Mouse (Mus musculus) CH12.LX (cell line): ENCODE results near the gene Icam5. TPM values are rescaled to one million over a fixed set of nuclear protein-coding genes. Genes with fewer than 3 reads are reported as not detected.

Source experiments
- DNase-seq: peaks from one replicate; pipeline ENCODE4 v3.0.0-alpha.2; 2013; ENCODE audit errors: extremely low read depth
- H3K27ac ChIP-seq: 2 replicates; pipeline ENCODE4 v1.5.1; 2012; ENCODE audit warnings: low read depth, mild to moderate bottlenecking, control low read depth, moderate library complexity; ENCODE audit not compliant: insufficient read depth
- H3K27me3 ChIP-seq: replicated peaks from 2 replicates; pipeline ENCODE3; 2012; ENCODE audit warnings: inconsistent platforms
- H3K36me3 ChIP-seq, 2 experiments: replicated peaks in 1 of 2; 2 replicates each; pipeline versions ENCODE3 to v1.6.1; 2012; ENCODE audit warnings: inconsistent platforms in 1 of 2, low read length in 1 of 2, mild to moderate bottlenecking in 1 of 2, mixed read lengths in 1 of 2, moderate library complexity in 1 of 2; ENCODE audit not compliant: control insufficient read depth in 1 of 2, insufficient read depth in 1 of 2
- H3K4me1 ChIP-seq, 2 experiments: 2 replicates each; pipeline ENCODE4 v1.6.1; 2012; ENCODE audit warnings: inconsistent platforms in 1 of 2, moderate library complexity in 1 of 2; ENCODE audit not compliant: insufficient read depth in 2 of 2, control insufficient read depth in 1 of 2
- H3K4me2 ChIP-seq: 2 replicates; pipeline ENCODE4 v1.6.1; 2012; ENCODE audit warnings: low read depth, mild to moderate bottlenecking, control low read depth; ENCODE audit not compliant: poor library complexity, insufficient read depth, severe bottlenecking
- H3K4me3 ChIP-seq, 3 experiments: fragments of 150-350 bp in 1 of 3; sonication (generic) in 1 of 3; replicated peaks in 1 of 3; 2 replicates each; pipeline versions ENCODE3 to v1.5.1; 2011 to 2012; ENCODE audit warnings: low read depth in 2 of 3, low read length in 2 of 3, mild to moderate bottlenecking in 2 of 3, moderate library complexity in 2 of 3, control low read depth in 1 of 3, improper control_type of control experiment in 1 of 3, inconsistent platforms in 1 of 3, mixed read lengths in 1 of 3; ENCODE audit not compliant: poor library complexity in 1 of 3
- H3K79me2 ChIP-seq: replicated peaks from 2 replicates; pipeline ENCODE4 v1.6.1; 2012; ENCODE audit warnings: mild to moderate bottlenecking, moderate library complexity; ENCODE audit not compliant: control insufficient read depth, poor library complexity, insufficient read depth, severe bottlenecking; ENCODE audit errors: extremely low read depth
- H3K9ac ChIP-seq: 2 replicates; pipeline ENCODE4 v1.6.1; 2012; ENCODE audit warnings: low read depth, mild to moderate bottlenecking, control low read depth, moderate library complexity; ENCODE audit not compliant: insufficient read depth
- H3K9me3 ChIP-seq: replicated peaks from 2 replicates; pipeline ENCODE3; 2012; ENCODE audit warnings: low read length, inconsistent platforms, mixed read lengths
- BHLHE40 ChIP-seq: IDR thresholded peaks from 2 replicates; pipeline ENCODE4 v1.6.1; 2011; ENCODE audit warnings: mild to moderate bottlenecking, low read depth, low read length, improper control_type of control experiment
- CHD1 ChIP-seq: IDR thresholded peaks from 2 replicates; pipeline ENCODE4 v1.6.1; 2012; ENCODE audit warnings: low read depth, low read length, improper control_type of control experiment, inconsistent platforms
- CHD2 ChIP-seq: IDR thresholded peaks from 2 replicates; pipeline ENCODE4 v1.6.1; 2011; ENCODE audit warnings: low read length, improper control_type of control experiment
- CTCF ChIP-seq, 2 experiments: IDR thresholded peaks in 1 of 2; conservative IDR thresholded peaks in 1 of 2; 2 replicates each; pipeline ENCODE4 v1.5.1; 2011 to 2012; ENCODE audit warnings: low read depth in 2 of 2, low read length in 2 of 2, improper control_type of control experiment in 1 of 2, inconsistent platforms in 1 of 2, mild to moderate bottlenecking in 1 of 2, moderate library complexity in 1 of 2
- E2F4 ChIP-seq: IDR thresholded peaks from 2 replicates; pipeline ENCODE4 v1.6.1; 2011; ENCODE audit warnings: low read depth, low read length, improper control_type of control experiment; ENCODE audit not compliant: insufficient replicate concordance
- ELF1 ChIP-seq: IDR thresholded peaks from 2 replicates; pipeline ENCODE4 v1.6.1; 2014; ENCODE audit warnings: low read depth, mild to moderate bottlenecking, inconsistent platforms, low read length, improper control_type of control experiment
- EP300 ChIP-seq: IDR thresholded peaks from 2 replicates; pipeline ENCODE4 v1.6.1; 2011; ENCODE audit warnings: low read length, improper control_type of control experiment
- ETS1 ChIP-seq: conservative IDR thresholded peaks from 2 replicates; pipeline ENCODE4 v1.6.1; 2012; ENCODE audit warnings: low read depth, mild to moderate bottlenecking, inconsistent platforms, low read length, improper control_type of control experiment, moderate library complexity
- GABPA ChIP-seq: IDR thresholded peaks from 2 replicates; pipeline ENCODE4 v1.6.1; 2012; ENCODE audit warnings: low read depth, low read length, improper control_type of control experiment, inconsistent platforms; ENCODE audit not compliant: insufficient replicate concordance
- HCFC1 ChIP-seq: IDR thresholded peaks from 2 replicates; pipeline ENCODE4 v1.6.1; 2012; ENCODE audit warnings: low read depth, mild to moderate bottlenecking, inconsistent platforms, low read length, improper control_type of control experiment
- IRF4 ChIP-seq: IDR thresholded peaks from 2 replicates; pipeline ENCODE4 v1.6.1; 2014; ENCODE audit warnings: low read depth, mild to moderate bottlenecking, inconsistent platforms, low read length, improper control_type of control experiment
- JUN ChIP-seq: IDR thresholded peaks from 2 replicates; pipeline ENCODE4 v1.6.1; 2011; ENCODE audit warnings: low read depth, mild to moderate bottlenecking, low read length, improper control_type of control experiment, moderate library complexity; ENCODE audit not compliant: insufficient read depth
- JUND ChIP-seq: conservative IDR thresholded peaks from 2 replicates; pipeline ENCODE4 v1.6.1; 2011; ENCODE audit warnings: low read depth, low read length, improper control_type of control experiment
- KAT2A ChIP-seq: IDR thresholded peaks from 2 replicates; pipeline ENCODE4 v1.6.1; 2012; ENCODE audit warnings: low read length, improper control_type of control experiment, inconsistent platforms; ENCODE audit not compliant: insufficient replicate concordance
- MAFK ChIP-seq: IDR thresholded peaks from 2 replicates; pipeline ENCODE4 v1.6.1; 2011; ENCODE audit warnings: low read length, improper control_type of control experiment; ENCODE audit not compliant: insufficient replicate concordance
- MAX ChIP-seq: IDR thresholded peaks from 2 replicates; pipeline ENCODE4 v1.6.1; 2011; ENCODE audit warnings: low read length, improper control_type of control experiment
- MAZ ChIP-seq: IDR thresholded peaks from 2 replicates; pipeline ENCODE4 v1.6.1; 2012; ENCODE audit warnings: low read depth, mild to moderate bottlenecking, inconsistent platforms, low read length, improper control_type of control experiment, moderate library complexity
- MEF2A ChIP-seq: IDR thresholded peaks from 2 replicates; pipeline ENCODE4 v1.6.1; 2014; ENCODE audit warnings: low read depth, mild to moderate bottlenecking, inconsistent platforms, low read length, improper control_type of control experiment, borderline replicate concordance
- MXI1 ChIP-seq: IDR thresholded peaks from 2 replicates; pipeline ENCODE4 v1.6.1; 2011; ENCODE audit warnings: mild to moderate bottlenecking, low read depth, low read length, improper control_type of control experiment
- MYC ChIP-seq: IDR thresholded peaks from 2 replicates; pipeline ENCODE4 v1.6.1; 2011; ENCODE audit warnings: low read depth, mild to moderate bottlenecking, improper control_type of control experiment, low read length
- NELFE ChIP-seq: IDR thresholded peaks from 2 replicates; pipeline ENCODE4 v1.6.1; 2011; ENCODE audit warnings: low read depth, low read length, improper control_type of control experiment
- NRF1 ChIP-seq: IDR thresholded peaks from 2 replicates; pipeline ENCODE4 v1.6.1; 2014; ENCODE audit warnings: low read depth, mild to moderate bottlenecking, inconsistent platforms, low read length, improper control_type of control experiment, moderate library complexity
- PAX5 ChIP-seq: IDR thresholded peaks from 2 replicates; pipeline ENCODE4 v1.6.1; 2012; ENCODE audit warnings: low read length, inconsistent platforms, mixed read lengths
- POLR2A ChIP-seq: IDR thresholded peaks from 2 replicates; pipeline ENCODE4 v1.6.1; 2011; ENCODE audit warnings: low read depth, mild to moderate bottlenecking, improper control_type of control experiment, low read length
- POLR2AphosphoS2 ChIP-seq: IDR thresholded peaks from 2 replicates; pipeline ENCODE4 v1.6.1; 2011; ENCODE audit warnings: low read depth, low read length, improper control_type of control experiment
- RAD21 ChIP-seq: IDR thresholded peaks from 2 replicates; pipeline ENCODE4 v1.6.1; 2011; ENCODE audit warnings: low read depth, mild to moderate bottlenecking, low read length, improper control_type of control experiment, moderate library complexity
- RCOR1 ChIP-seq: conservative IDR thresholded peaks from 2 replicates; pipeline ENCODE4 v1.6.1; 2012; ENCODE audit warnings: low read depth, mild to moderate bottlenecking, inconsistent platforms, low read length, improper control_type of control experiment
- SIN3A ChIP-seq: IDR thresholded peaks from 2 replicates; pipeline ENCODE4 v1.6.1; 2012; ENCODE audit warnings: low read length, improper control_type of control experiment, inconsistent platforms
- SMC3 ChIP-seq: IDR thresholded peaks from 2 replicates; pipeline ENCODE4 v1.6.1; 2011; ENCODE audit warnings: low read depth, low read length, improper control_type of control experiment
- TBP ChIP-seq: conservative IDR thresholded peaks from 2 replicates; pipeline ENCODE4 v1.6.1; 2011; ENCODE audit warnings: low read depth, low read length, improper control_type of control experiment
- TCF12 ChIP-seq: IDR thresholded peaks from 2 replicates; pipeline ENCODE4 v1.6.1; 2014; ENCODE audit warnings: low read depth, mild to moderate bottlenecking, inconsistent platforms, low read length, improper control_type of control experiment
- UBTF ChIP-seq: IDR thresholded peaks from 2 replicates; pipeline ENCODE4 v1.6.1; 2012; ENCODE audit warnings: low read depth, mild to moderate bottlenecking, inconsistent platforms, low read length, improper control_type of control experiment, moderate library complexity
- USF1 ChIP-seq: IDR thresholded peaks from 2 replicates; pipeline ENCODE4 v1.6.1; 2014; ENCODE audit warnings: low read depth, mild to moderate bottlenecking, inconsistent platforms, low read length, improper control_type of control experiment
- USF2 ChIP-seq: conservative IDR thresholded peaks from 2 replicates; pipeline ENCODE4 v1.6.1; 2011; ENCODE audit warnings: low read depth, low read length, improper control_type of control experiment
- ZC3H11A ChIP-seq: IDR thresholded peaks from 2 replicates; pipeline ENCODE4 v1.6.1; 2012; ENCODE audit warnings: low read depth, mild to moderate bottlenecking, inconsistent platforms, low read length, improper control_type of control experiment
- ZKSCAN1 ChIP-seq: IDR thresholded peaks from 2 replicates; pipeline ENCODE4 v1.6.1; 2012; ENCODE audit warnings: low read depth, inconsistent platforms, low read length, improper control_type of control experiment, borderline replicate concordance
- ZMIZ1 ChIP-seq: IDR thresholded peaks from 2 replicates; pipeline ENCODE4 v1.6.1; 2012; ENCODE audit warnings: low read depth, mild to moderate bottlenecking, inconsistent platforms, low read length, improper control_type of control experiment
- ZNF384 ChIP-seq: IDR thresholded peaks from 2 replicates; pipeline ENCODE4 v1.6.1; 2012; ENCODE audit warnings: low read depth, low read length, improper control_type of control experiment, inconsistent platforms
- dilution Hi-C: fragments of 300-500 bp; cut with MboI; formaldehyde crosslinking; loops from 2 replicates; pipeline ENCODE4 v1.14.3; 2020; ENCODE audit warnings: low sequenced_read_pairs; ENCODE audit not compliant: extremely low pct_unique_long_range_greater_than_20kb, extremely low pct_ligation_motif_present
- in situ Hi-C: fragments of 300-500 bp; cut with MboI; formaldehyde crosslinking; loops from 3 replicates; pipeline ENCODE4 v1.14.3; 2019; ENCODE audit warnings: low sequenced_read_pairs, low pct_ligation_motif_present, low pct_unique_long_range_greater_than_20kb, mixed read lengths
- polyA plus RNA-seq: library from polyadenylated mRNA; unstranded; fragments of >175 nt; gene quantifications from 2 replicates; pipeline ENCODE4 v1.2.1, GENCODE M21; 2012; ENCODE audit warnings: low read depth; ENCODE audit not compliant: insufficient read length
- total RNA-seq, 2 experiments: library from RNA; depleted of rRNA; stranded (reverse); fragments of 300-350 nt in 1 of 2; fragments of >200 nt in 1 of 2; gene quantifications; 2 replicates each; pipeline ENCODE4 v1.2.3; 2012 to 2014

Icam5 gene
- total and polyA plus RNA-seq, 3 experiments = 0.89 to 4.9 (median 1.6) TPM

- Histone ChIP-seq H3K9ac (peak overlapping the region; percentile 50), H3K27me3 (no peaks in the 10 kb centered on the region), H3K79me2 (peaks cover 55% of the 10 kb centered on the region), H3K4me3 (peak overlapping the region; percentile 60 to 90 (median 69)), H3K36me3 (peaks cover 29 to 42% of the 10 kb centered on the region in 2 experiments), H3K4me2 (peak overlapping the region; percentile 89), H3K4me1 (peaks cover 23 to 50% of the 10 kb centered on the region in 2 experiments), H3K27ac (peak overlapping the region; percentile 74), H3K9me3 (no peaks in the 10 kb centered on the region)
- TF ChIP-seq MAZ (0 out of 2 replicates have a peak, but pooled peaks have one; percentile 48), PAX5 (no peak), MXI1 (peak; percentile 23; the same call in 1 of the 2 replicates), RCOR1 (no peak; the same call in 1 of the 2 replicates), ZC3H11A (no peak), JUN (no peak), ELF1 (0 out of 2 replicates have a peak, but pooled peaks have one; percentile 32), GABPA (no peak), CTCF (conservative IDR thresholded peaks at IDR 0.05 in 1 of 2, IDR thresholded peaks at IDR 0.05 in 1 of 2; ENCODE audit: low read depth in 2 of 2, low read length in 2 of 2) (no peak), ETS1 (peak; percentile 76), ZMIZ1 (no peak; the same call in 1 of the 2 replicates), SMC3 (no peak), E2F4 (no peak), ZNF384 (no peak), NRF1 (peak; percentile 48; the same call in 1 of the 2 replicates), RAD21 (no peak), TBP (0 out of 2 replicates have a peak, but pooled peaks have one; percentile 9), USF1 (no peak), ZKSCAN1 (no peak), UBTF (no peak; the same call in 1 of the 2 replicates), CHD2 (peak; percentile 59; the same call in 1 of the 2 replicates), POLR2A (no peak), MAFK (no peak), MEF2A (peak; percentile 50; the same call in 1 of the 2 replicates), NELFE (no peak), POLR2AphosphoS2 (no peak; the same call in 1 of the 2 replicates), SIN3A (0 out of 2 replicates have a peak, but pooled peaks have one; percentile 45), BHLHE40 (peak; percentile 53), MYC (0 out of 2 replicates have a peak, but pooled peaks have one; percentile 28), IRF4 (peak; percentile 69), MAX (no peak), KAT2A (no peak), HCFC1 (no peak), CHD1 (no peak; the same call in 1 of the 2 replicates), EP300 (no peak), JUND (no peak), TCF12 (no peak), USF2 (no peak)
- dilution Hi-C loops (no loop called here), in situ Hi-C loops (loop anchor here (10.0 kb wide), 1 partner anchor 128 kb away; the partner anchor contains the start of gene Cdc37)
- DNase-seq = no peak
These were observed 15.3 kb upstream of the Icam5 start for GRCm38 (mm10) chr9:21016331-21017176.
